Mouse (Mus musculus) heart, embryonic 10.5 days (tissue): ENCODE measurements at regions not wholly inside any gene's neighbourhood (a gene's known extent, or its start where the extent isn't known, plus 50 kb on each side); places are given as distances from the start of the nearest gene placed in this dataset.
A peak's percentile ranks its signal among the peaks of the same experiment; 100 is the strongest.

Experiments used
- DNase-seq: peaks from one replicate; pipeline ENCODE4 v3.0.0-alpha.2; 2017; ENCODE audit warnings: low spot score
- H3K27ac ChIP-seq: fragments of 300-500 bp; sonication (generic); 2 replicates; pipeline ENCODE4 v1.5.1; 2016; ENCODE audit warnings: mild to moderate bottlenecking
- H3K27me3 ChIP-seq: fragments of 300-500 bp; sonication (generic); 2 replicates; pipeline ENCODE4 v1.6.1; 2016; ENCODE audit warnings: mild to moderate bottlenecking; ENCODE audit not compliant: poor library complexity, insufficient read depth, severe bottlenecking
- H3K36me3 ChIP-seq: fragments of 300-500 bp; sonication (generic); 2 replicates; pipeline ENCODE4 v1.6.1; 2016; ENCODE audit warnings: mild to moderate bottlenecking, moderate library complexity
- H3K4me1 ChIP-seq: fragments of 300-500 bp; sonication (generic); 2 replicates; pipeline ENCODE4 v1.6.1; 2016; ENCODE audit warnings: mild to moderate bottlenecking
- H3K4me3 ChIP-seq: fragments of 300-500 bp; sonication (generic); 2 replicates; pipeline ENCODE4 v1.5.1; 2016; ENCODE audit warnings: mild to moderate bottlenecking, moderate library complexity
- H3K9me3 ChIP-seq: fragments of 300-500 bp; sonication (generic); 2 replicates; pipeline ENCODE4 v1.6.1; 2016; ENCODE audit warnings: mild to moderate bottlenecking, moderate library complexity
- WGBS: fragments of 180-500 bp; shearing (Covaris S2); methylation state at CpG from one replicate; pipeline ENCODE4 v1.1.7; 2016; 5-methylcytosine and 5-hydroxymethylcytosine counted together

DNA sequence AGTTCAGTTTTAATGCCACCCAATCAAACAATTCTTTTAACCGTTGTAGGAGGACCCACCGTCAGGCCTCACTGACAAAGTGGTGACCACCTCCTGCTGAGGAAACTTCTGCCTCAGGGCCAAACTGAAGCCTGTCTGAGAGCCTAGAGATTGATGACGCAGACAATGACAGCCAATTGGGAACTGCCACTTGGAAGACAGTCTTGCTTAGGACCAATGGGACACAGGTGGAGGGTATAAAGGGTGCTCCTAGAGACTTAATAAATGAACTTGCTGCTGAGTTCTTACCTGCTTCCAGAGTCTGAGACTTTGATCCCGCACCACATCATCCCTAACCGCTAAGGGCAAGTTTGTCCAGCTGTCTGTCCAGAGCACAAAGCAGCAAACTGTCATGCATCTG, 80.0 kb downstream of the Tbx4 start:
- Histone ChIP-seq H3K36me3 (no peaks in the 10 kb centered on the region), H3K27ac (no peak overlapping the region), H3K4me1 (no peaks in the 10 kb centered on the region), H3K4me3 (no peak overlapping the region), H3K27me3 (no peaks in the 10 kb centered on the region), H3K9me3 (no peaks in the 10 kb centered on the region)
- no peak for DNase-seq
- WGBS: 80% methylated on average over 5 of the region's 5 CpGs

DNA sequence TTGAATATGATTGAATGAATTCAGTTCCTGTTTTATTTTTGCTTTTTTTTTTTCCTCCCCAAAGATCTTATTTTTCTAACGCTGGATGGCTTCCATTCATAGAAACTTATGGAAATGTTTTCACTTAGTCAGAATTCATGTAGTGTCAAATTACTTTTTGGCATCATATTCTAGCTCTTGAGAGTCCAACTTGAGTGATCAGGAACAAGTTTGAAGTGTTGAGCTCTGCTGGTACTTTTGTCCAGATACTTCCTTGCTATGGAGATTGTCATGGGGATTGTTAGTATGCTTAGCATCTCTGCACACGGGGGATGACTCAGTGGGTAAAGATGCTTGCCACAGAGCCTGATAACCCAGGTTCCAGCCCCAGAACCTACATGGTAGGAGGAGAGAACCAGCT, 84.1 kb downstream of the Tbx4 start:
- Histone ChIP-seq H3K27ac (no peak overlapping the region), H3K27me3 (peaks cover 6% of the 10 kb centered on the region; the same call in 1 of the 2 replicates), H3K4me1 (no peaks in the 10 kb centered on the region), H3K4me3 (no peak overlapping the region), H3K36me3 (no peaks in the 10 kb centered on the region), H3K9me3 (no peaks in the 10 kb centered on the region)
- no peak for DNase-seq
- WGBS: 72% methylated on average over 2 of the region's 2 CpGs

DNA sequence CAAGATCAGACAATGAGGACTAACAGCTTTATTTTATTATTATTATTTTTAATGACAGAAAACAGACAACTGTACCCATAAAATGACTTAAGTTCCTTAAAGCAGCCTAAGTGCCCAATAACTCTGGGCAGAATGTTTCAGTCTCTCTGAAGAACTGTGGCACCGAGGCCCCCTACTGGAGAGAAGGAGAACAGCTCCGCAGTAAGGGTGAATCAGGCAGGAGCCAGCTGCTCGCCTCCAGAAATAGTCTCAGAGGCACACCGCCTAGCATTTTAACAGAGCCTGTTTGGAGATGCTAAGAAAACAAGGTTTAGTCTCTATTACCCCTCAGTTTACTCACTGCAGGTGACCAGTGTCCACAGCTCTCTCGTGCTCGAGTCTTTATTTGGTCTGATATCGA, 86.2 kb downstream of the Tbx4 start:
- Histone ChIP-seq H3K27ac (no peak overlapping the region), H3K36me3 (no peaks in the 10 kb centered on the region), H3K4me3 (no peak overlapping the region), H3K4me1 (no peaks in the 10 kb centered on the region), H3K9me3 (no peaks in the 10 kb centered on the region), H3K27me3 (peaks cover 6% of the 10 kb centered on the region; the same call in 1 of the 2 replicates)
- no peak for DNase-seq
- WGBS: 23% methylated on average over 7 of the region's 7 CpGs

DNA sequence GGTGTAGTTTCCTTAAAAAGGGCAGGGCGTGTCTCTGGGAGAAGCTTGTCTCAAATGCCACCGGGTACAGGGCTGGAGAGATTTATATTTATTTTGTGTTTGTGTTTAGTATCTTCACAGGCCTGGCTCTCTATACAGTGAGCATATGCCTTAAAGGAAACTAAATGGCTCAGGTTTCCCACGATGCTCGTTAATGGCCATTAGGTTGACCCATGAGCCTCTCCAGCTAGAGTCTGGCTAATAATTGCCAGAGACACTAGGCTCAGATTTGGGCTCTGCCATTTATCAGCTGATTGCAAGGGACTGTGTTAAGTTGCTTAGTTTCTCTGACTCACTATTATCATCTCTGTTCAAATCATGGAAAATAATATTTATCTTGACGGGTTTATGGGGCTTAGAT, 87.5 kb downstream of the Tbx4 start:
- no peak for DNase-seq
- 75% methylated on average over 5 of the region's 5 CpGs for WGBS
- H3K27ac ChIP-seq: no peak overlapping the region
- no peaks in the 10 kb centered on the region for H3K4me1 ChIP-seq
- H3K27me3 ChIP-seq: peaks cover 6% of the 10 kb centered on the region; the same call in 1 of the 2 replicates
- H3K36me3 ChIP-seq: no peaks in the 10 kb centered on the region
- H3K4me3 ChIP-seq: no peak overlapping the region
- H3K9me3 ChIP-seq: no peaks in the 10 kb centered on the region

DNA sequence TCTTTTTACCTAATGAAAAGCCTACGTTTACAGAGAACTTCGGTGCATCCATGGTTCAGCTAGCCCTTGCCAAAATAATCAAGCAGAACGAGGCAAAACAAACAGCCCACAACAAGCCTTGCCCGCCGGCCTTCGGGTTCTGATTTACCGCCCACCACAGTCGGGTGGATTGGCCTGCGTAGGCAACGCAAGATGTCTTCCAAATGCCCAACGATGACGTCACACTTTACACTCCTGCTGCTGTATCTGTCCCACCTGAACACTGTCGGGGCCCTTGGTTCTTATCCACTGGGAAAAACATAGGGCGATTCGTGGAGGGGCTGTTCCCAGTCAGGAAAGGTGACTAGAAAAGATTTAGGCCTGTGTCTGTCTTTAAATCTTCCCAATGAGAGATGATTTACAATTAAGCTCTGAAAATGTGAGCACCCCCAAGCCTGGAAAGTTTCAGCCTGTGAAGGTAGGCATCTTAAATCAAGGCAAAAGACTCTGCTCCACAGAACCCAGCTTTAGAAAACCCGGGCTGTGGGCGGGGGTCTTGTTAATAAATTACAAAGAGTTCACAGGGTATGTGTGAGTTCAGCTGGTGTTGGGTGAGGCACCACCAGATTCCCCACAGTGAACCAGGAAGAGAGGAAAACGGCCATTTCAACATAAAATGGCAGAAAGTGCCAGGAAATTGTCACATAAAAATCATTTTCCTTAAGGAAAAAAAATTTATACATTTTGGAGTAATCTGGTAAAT, 90.6 kb downstream of the Tbx4 start:
- 80% methylated on average over 18 of the region's 18 CpGs for WGBS
- Histone ChIP-seq H3K9me3 (no peaks in the 10 kb centered on the region), H3K4me3 (no peak overlapping the region), H3K36me3 (no peaks in the 10 kb centered on the region), H3K27ac (no peak overlapping the region), H3K4me1 (no peaks in the 10 kb centered on the region), H3K27me3 (peaks cover 6% of the 10 kb centered on the region; the same call in 1 of the 2 replicates)
- DNase-seq: no peak

DNA sequence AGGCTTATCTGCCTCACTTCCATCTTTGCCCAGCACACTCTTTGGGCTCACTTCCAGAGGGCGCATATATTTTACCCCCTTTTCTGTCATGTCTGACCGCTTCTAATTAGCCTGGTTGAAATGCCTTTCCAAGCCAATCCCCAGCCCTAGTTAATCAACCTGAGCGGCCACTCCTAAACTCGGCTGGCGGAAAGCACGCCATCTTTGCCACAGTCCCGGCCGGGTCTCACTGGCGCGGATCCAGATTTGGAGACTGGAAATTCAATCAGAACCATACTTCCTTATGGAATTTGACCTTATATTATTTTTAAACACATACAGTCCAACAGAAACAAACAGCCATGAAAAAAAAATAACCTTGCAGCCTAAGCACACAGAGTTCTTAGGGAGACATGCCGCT, 94.2 kb downstream of the Tbx4 start:
- H3K36me3 ChIP-seq: no peaks in the 10 kb centered on the region
- no peak overlapping the region for H3K27ac ChIP-seq
- H3K4me1 ChIP-seq: no peaks in the 10 kb centered on the region
- H3K9me3 ChIP-seq: no peaks in the 10 kb centered on the region
- no peak overlapping the region for H3K4me3 ChIP-seq
- 0 out of 2 replicates have a peak, but pooled peaks cover 3% of the 10 kb centered on the region for H3K27me3 ChIP-seq
- no peak for DNase-seq
- 85% methylated on average over 11 of the region's 11 CpGs for WGBS

DNA sequence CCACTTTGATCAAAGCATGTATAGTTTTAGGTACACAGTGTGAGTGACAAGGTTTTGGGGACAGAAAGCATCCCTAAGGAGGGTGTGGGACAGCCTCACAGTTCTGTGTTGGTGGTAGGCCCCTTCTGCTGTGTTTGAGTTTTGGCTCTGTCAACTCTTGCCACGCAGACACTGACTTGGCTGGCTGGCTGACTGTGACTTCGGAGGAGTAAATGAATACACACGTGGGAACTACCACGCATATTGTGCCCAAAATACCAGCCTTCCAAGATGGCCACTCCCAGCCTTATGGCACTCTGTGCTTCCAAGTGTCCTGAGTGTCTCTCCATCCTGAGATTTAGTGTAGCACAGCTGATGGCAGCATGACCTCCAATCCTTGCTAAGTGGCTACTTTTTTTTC, 95.3 kb downstream of the Tbx4 start:
- no peaks in the 10 kb centered on the region for H3K9me3 ChIP-seq
- 0 out of 2 replicates have a peak, but pooled peaks cover 6% of the 10 kb centered on the region for H3K27me3 ChIP-seq
- H3K4me1 ChIP-seq: no peaks in the 10 kb centered on the region
- no peak overlapping the region for H3K27ac ChIP-seq
- H3K36me3 ChIP-seq: no peaks in the 10 kb centered on the region
- H3K4me3 ChIP-seq: no peak overlapping the region
- 81% methylated on average over 4 of the region's 4 CpGs for WGBS
- no peak for DNase-seq

DNA sequence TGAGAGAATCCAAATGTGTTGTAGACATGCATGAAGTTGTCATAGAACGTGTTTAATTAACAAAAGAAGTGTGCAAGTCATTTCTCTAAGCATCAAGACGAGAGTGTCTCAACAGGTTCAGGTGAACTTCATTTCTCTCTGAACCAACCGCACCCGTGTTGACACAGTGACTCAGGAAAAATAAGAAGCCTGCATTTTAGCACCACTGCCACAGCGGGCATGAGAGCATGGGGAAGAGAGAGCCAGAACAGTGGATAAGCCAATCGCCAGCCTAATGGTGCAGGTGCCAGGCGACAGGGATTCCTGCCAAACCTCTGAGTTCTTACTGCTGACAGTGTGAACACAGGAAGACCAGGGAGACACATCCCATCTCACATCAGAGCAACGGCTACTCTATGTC, 100.1 kb downstream of the Tbx4 start:
- peaks cover 23% of the 10 kb centered on the region for H3K27me3 ChIP-seq
- no peak overlapping the region for H3K27ac ChIP-seq
- 0 out of 2 replicates have a peak, but pooled peaks cover 5% of the 10 kb centered on the region for H3K4me1 ChIP-seq
- no peaks in the 10 kb centered on the region for H3K9me3 ChIP-seq
- no peaks in the 10 kb centered on the region for H3K36me3 ChIP-seq
- 81% methylated on average over 8 of the region's 8 CpGs for WGBS
- H3K4me3 ChIP-seq: no peak overlapping the region
- no peak for DNase-seq

DNA sequence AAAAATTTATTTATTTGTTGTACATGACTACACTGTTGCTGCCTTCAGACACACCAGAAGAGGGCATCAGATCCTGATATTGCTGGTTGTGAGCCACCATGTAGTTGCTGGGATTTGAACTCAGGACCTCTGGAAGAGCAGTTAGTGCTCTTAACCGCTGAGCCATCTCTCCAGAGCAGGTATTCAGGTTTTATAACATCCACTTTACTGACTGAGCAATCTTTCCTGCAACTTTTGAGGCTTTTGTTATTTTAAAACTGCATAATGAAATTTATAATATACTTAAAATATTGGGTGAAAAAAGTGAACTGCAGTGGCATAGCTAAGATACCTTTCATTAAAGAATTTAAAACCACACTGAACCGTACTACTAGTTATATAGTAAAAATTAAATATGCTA, 101.0 kb downstream of the Tbx4 start:
- no peak for DNase-seq
- Histone ChIP-seq H3K27ac (no peak overlapping the region), H3K9me3 (no peaks in the 10 kb centered on the region), H3K4me3 (no peak overlapping the region), H3K27me3 (peaks cover 26% of the 10 kb centered on the region), H3K4me1 (0 out of 2 replicates have a peak, but pooled peaks cover 5% of the 10 kb centered on the region), H3K36me3 (no peaks in the 10 kb centered on the region)
- WGBS: 85% methylated on average over 2 of the region's 2 CpGs

DNA sequence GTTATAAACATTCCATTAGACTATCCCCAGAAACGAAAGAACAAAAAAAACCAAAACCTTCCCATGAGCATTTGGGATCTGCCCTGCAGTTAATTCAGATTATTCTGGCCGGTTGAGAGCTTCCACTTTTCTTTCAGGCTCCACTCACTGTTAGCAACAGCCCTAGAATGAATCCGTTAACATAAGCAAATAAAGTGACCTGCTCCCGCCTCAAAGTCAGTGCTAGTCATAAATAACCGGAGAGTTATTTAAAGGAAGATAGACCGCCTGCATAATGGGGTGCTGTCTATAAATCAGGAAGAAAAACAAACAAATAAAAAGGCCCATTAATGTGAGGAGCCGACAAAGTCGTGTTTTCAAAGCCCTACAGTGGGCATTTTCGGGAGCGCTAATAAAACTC, 103.3 kb downstream of the Tbx4 start:
- Histone ChIP-seq H3K36me3 (no peaks in the 10 kb centered on the region), H3K4me1 (0 out of 2 replicates have a peak, but pooled peaks cover 5% of the 10 kb centered on the region), H3K27ac (0 out of 2 replicates have a peak overlapping the region, but pooled peaks have one; percentile 3), H3K4me3 (peak overlapping the region; percentile 47), H3K9me3 (no peaks in the 10 kb centered on the region), H3K27me3 (peaks cover 28% of the 10 kb centered on the region)
- DNase-seq: no peak
- WGBS: 19% methylated on average over 10 of the region's 10 CpGs

DNA sequence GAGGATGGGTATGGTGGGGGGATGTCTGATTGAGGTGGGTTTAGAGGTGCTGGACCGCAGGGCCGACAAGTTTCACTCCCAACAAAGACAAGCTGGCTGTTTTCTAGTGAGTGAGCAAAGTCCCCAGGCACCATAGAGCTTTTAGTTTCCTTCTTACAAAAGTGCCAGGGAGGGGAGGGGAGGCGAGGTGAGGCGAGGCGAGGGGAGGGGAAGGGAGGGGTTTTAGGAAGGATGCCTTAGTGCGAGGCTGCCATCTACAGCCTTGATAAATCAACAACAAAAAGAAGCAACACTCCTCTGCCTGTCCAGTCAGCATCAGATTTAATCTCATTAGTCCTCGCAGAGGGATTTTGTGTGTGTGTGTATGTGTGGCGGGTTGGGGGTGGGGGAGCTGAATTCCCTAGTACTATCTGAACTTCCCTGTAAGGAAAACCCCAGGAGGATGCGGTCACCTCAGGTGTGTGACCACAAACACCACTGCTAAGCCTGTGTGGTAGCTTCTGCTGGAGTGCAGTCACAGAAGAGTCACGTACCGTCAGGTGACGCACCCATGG, 103.8 kb downstream of the Tbx4 start:
- Histone ChIP-seq H3K27me3 (peaks cover 32% of the 10 kb centered on the region), H3K36me3 (no peaks in the 10 kb centered on the region), H3K4me1 (peaks cover 7% of the 10 kb centered on the region; the same call in 1 of the 2 replicates), H3K4me3 (peak overlapping the region; percentile 47), H3K9me3 (no peaks in the 10 kb centered on the region), H3K27ac (peak overlapping the region; percentile 3; the same call in 1 of the 2 replicates)
- 11% methylated on average over 12 of the region's 12 CpGs for WGBS
- no peak for DNase-seq

DNA sequence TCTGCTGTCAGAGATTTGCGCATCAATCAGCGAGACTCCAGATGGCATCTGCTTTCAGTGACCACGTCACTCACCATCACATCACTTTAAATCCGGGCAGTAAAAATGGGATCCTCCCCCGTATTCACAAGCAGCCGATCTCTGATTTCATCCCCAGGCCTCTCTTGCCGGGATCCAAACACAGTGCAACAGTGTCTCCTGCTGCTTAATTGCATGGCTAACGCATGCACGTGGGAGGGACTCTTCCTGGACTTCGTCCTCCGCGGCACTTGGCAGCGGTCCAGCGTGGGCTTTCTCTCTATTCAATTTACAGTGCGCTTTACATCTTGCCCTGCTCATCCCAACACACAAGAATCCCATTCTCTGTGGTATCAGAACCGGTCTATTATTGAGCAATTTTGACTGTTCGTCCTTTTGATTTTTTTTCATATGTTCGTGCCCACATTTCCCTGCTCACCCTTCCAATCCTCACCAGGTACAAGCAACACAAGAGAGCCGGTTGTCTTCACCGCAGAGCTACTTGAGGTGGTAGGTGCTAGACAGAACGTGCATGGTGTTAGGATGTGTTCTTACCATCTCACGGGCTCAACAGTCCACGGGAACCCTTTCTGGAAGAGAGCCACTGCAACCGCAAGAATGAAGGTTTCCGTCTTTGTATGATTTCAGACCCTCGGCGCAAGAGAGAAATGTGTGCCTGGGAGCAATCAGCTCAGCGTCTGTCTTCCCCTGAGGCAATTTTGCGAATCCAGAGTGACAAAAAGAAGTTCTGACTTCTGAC, 109.3 kb downstream of the Tbx4 start:
- no peaks in the 10 kb centered on the region for H3K9me3 ChIP-seq
- no peaks in the 10 kb centered on the region for H3K36me3 ChIP-seq
- peaks cover 4% of the 10 kb centered on the region; the same call in 1 of the 2 replicates for H3K4me1 ChIP-seq
- H3K27ac ChIP-seq: no peak overlapping the region
- peak overlapping the region; percentile 18; the same call in 1 of the 2 replicates for H3K4me3 ChIP-seq
- peak; percentile 77 for DNase-seq
- 54% methylated on average over 29 of the region's 29 CpGs for WGBS
- H3K27me3 ChIP-seq: peaks cover 24% of the 10 kb centered on the region

DNA sequence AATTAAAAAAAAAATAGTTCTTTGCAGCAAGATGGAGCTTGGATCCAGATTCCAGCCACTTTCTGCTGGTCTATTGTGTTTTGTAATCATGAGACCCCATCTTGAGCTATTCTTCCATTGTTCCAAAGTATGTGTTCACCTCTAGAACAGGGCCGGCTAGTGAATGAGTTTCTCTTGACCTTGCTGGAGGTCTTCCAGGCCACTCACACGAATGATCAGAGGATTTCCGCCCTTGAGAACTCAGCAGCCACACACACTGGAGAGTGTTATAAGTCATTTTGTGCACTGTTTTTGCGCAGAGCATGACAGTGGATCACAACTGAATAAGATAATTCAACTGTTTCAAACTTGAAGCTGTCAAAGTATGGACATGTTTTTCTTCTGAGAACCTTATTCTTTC, 110.5 kb downstream of the Tbx4 start:
- H3K27ac ChIP-seq: no peak overlapping the region
- WGBS: 77% methylated on average over 4 of the region's 4 CpGs

More for the DNA sequence above, 110.5 kb downstream of the Tbx4 start:
- no peaks in the 10 kb centered on the region for H3K9me3 ChIP-seq
- H3K4me1 ChIP-seq: peaks cover 4% of the 10 kb centered on the region; the same call in 1 of the 2 replicates
- no peak overlapping the region for H3K4me3 ChIP-seq
- DNase-seq: no peak
- H3K27me3 ChIP-seq: peaks cover 15% of the 10 kb centered on the region
- H3K36me3 ChIP-seq: no peaks in the 10 kb centered on the region
